Mouse (Mus musculus): ENCODE data around the gene Dgkh. TPM values are rescaled to one million over a fixed set of nuclear protein-coding genes. Genes with fewer than 3 reads are reported as not detected.
A peak's percentile ranks its signal among the peaks of the same experiment; 100 is the strongest.
"Not testable (repeated sequence)": the region's sequence is repeated elsewhere in the genome, so short reads cannot be mapped to it uniquely, and the experiment has no call there.

Gene Dgkh
- total RNA-seq (2021) = 1 to 10 TPM; 6.5 to 8.9 TPM
- long read RNA-seq, experiment 1, full-length matches to known transcripts = 1 of 3 reads
- long read RNA-seq, experiment 1, partial matches to known transcripts = 1 of 3 reads
- long read RNA-seq, experiment 1, other reads (novel, unspliced or antisense) = 1 of 3 reads
- long read RNA-seq, experiment 2, full-length matches to known transcripts = 3 of 3 reads
- long read RNA-seq, experiment 2, partial matches to known transcripts = 0 of 3 reads
- long read RNA-seq, experiment 2, other reads (novel, unspliced or antisense) = 0 of 3 reads

DNA sequence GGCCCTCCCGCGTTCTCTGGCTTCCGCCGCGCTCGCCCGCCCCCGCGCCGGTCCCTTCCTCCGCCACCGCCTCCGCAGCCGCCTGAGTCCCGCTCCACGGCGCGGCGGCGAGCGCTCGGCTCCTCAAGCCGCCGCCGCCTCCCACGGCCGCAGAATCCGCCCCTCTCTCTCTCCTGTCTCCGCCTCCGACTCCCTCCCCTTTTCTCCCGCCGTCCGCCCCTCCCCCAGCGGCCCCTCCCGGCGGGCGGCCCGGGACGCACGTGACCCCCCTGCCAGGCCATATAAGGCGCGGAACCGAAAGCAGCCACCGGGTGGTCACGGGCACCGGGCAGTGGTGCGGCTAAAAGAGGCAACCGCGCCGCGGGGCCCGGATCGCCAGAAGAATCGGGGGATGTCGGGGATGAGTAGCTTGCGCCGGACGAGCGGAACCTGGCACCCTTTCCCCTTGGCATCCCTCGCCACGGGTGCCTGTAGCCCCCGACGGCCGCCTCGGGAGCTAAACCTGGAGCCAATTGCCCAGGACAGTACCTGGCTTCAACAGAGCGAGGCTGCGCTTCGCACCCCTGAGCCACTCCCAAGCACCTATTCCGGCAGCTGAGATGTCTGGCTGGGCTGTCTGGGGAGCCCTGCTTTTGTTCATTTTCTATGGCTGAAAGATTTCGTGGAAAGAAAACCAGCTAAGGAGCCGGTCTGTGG, at the start of gene Dgkh:
TSS of gene Dgkh (minus strand) at position 160 of the 696 bp plus-strand sequence.
- DNase-seq = peak; percentile 91

DNA sequence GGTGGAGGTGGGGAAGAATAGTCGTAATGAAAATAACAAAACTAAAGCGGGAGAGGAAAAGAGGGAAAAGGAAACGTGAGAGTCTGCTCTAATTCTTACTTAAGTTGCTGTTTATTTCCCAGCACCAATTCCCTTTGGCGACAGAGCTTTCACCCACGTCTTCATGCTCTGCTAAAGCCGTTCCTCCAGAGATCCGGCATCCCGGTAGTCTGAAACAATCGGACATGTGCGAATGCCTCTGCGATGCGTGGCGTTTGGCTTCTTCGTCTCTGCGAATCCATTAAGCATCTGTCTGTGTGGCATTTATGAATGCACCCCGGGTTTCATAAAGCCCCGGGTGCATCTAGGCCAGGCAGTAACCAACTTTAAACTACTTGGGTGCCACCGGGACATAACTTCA, 44.6 kb upstream of the Dgkh start:
- DNase-seq = no peak

DNA sequence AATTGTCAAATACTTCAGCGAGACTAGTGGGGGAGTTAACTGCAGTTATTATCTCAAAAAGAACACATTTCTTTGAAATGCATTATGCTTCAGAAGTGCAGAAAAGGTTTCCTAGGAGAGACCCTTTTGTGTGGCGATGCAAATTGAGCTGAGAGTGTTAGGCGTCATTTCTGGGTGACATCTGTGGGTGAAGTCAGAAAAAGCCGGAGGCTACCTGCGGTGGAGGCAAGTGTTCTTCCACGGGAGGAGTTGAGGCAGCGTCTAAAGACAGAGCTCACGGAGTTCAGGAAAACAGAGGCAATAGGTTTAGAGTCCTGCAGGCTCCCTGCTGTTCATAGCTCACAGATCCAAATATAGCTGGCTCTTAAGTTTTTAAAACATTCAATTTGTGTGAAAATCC, 44.1 kb upstream of the Dgkh start:
- DNase-seq = no peak

DNA sequence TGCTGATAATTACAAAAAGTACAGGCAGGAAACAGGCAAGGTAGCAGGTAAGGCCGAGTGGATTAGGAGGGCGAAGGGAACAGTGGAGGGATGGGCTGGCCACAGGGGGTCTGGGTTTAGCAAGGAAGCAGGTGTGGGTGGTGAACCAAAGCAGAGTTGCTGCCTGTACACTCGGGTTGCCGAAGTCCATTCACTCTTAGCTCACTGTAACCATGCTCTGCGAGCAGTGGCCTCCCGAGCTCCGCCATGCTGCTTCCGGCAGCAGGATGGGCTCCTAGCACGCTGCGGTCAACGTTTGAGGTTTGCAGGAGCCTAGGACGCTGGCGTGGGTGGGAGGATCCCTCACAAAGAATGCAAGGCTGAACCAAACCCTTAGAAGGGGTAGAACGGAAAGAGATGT, 43.1 kb upstream of the Dgkh start:
- DNase-seq = no peak

DNA sequence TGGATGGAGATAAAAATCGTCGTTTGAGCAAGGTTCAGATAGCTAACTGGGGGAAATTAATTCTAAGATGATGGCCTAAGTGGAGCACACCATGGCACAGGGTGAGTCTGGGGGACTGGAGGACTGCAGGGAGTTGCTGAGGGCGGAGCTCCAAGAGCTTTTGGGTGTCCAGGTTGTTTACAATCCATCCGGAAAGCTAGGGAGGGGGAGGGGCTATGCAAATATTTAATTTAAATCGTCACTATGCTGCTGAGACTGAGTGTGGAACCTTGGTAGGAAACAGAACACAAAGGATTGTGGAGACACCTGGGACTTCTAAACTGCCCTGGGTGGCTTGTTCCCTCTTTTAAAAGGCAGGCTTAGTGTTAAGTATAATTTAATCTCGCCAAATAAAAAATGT, 42.6 kb upstream of the Dgkh start:
- no peak for DNase-seq

DNA sequence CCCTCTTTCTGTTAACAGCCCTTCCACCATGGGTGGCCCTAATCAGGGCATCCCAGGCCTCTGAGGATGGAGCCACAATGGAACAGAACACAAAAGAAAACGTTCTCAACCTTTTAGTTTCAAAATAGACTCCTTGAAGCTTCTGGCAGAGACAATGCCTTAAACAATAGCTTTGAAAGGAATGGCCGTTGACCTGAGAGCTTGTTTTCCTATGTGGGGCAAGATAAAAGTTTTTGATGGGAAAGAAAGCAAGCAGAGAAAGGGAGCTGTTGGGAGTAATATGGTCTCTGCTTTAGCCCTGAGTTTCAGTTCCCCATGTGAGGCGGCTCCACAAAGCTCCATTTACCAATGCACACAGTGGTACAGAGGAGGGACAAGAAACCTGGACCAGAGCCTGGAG, 37.9 kb upstream of the Dgkh start:
- no peak for DNase-seq

DNA sequence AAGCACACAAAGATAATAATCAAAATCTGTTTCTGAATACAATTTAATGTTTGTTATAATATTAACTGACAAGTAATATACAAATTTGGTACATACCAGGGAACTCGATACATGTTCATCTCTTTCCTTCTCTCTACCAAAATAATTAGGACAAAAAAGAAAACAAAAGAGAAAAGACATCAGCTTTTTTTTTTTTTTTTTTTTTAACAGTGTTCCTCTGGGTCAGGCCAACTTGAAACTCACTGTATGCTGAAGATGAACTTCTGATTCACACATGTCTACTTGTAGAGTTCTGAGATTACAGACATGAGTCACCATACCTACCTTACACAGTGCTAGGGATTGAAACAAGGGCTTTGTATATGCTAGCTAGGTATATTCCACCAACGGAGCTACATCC, 28.5 kb upstream of the Dgkh start:
- DNase-seq = no peak

DNA sequence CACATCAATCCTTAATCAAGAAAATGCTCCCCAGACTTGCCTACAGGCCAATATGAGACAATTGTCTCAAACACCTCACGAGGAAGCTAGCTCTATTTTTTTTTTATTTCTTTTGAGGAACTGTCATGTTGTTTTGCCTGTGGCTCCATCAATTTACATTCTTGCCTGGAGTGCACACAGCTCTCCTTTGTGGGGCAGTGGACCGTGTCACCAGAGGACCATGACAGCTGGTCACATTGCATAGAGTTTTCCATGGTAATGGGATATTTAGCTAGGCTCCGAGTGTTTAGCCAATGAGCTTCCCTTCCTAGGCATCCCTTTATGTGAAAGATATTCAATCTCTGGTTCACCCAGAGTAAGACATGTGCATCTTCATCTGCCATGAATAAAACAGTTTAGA, 26.9 kb upstream of the Dgkh start:
- no peak for DNase-seq

DNA sequence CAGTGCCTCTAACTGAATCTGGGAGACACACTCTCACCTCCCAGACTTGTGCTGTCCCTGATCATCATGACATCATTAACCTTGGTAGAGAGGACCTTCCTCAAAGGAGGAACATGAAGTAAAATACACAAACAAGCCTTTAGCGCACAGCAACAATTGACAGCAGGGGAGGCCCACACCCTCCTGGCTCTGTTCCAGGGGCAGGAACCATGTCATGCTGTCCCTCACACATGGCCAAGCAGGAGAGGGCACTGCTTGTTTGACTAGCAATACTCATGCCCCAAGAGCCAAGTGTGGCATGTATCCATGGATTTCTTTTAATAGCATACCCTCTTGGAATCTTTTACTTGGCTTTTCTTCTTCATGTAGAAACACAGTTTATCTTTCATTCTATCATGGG, 22.7 kb upstream of the Dgkh start:
- no peak for DNase-seq

DNA sequence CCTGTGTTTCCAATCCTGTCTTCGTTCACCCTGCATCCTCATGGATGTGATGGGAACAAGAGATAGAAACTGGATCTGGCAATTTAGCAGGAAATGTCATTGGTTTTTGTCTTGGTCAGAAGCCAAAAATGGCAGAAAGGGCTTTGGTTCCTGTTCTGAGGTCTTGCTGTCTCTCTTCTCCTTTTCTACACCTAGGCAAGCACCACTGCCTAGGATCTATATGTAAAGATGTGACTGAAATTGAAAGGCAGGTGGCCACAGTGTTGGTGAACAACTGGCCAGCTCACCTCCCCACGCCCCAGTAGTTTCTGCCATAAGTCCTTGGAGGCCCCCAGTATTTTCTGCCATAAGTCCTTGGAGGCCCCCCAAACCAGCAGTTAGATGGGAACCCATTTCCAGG, 16.1 kb upstream of the Dgkh start:
- no peak for DNase-seq

DNA sequence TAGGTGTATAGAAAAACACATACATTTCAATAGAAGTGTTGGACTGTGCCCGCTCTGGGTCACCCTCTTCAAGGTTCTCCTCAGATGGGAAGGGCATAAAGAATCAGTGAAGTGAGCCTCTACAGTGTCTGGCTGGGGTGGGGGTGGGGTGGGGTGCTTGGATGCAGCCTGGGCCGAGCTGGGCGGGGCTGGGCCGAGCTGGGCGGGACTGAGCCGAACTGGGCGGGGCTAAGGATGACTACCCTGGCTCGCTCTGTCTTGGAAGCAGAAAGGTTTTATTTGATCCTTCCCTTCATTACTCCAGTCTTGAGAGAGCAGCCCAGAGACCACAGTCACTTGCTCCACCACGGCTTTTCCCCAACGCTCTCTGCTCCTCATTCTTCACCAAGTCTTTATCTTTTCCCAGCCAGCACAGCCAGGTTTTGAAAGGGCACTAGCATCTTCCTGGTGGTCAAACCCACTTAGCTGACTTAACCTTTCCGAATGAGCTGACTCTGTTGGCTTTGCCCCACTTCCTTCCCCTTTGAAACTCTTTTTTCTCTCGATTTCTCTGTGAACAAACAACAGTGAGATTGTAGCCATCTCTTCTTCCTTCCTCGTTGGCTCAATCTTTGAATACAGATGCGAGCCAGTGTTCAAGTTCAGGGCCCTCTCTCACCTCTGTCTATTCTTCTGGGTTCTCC, 15.5 kb upstream of the Dgkh start:
- no peak for DNase-seq

DNA sequence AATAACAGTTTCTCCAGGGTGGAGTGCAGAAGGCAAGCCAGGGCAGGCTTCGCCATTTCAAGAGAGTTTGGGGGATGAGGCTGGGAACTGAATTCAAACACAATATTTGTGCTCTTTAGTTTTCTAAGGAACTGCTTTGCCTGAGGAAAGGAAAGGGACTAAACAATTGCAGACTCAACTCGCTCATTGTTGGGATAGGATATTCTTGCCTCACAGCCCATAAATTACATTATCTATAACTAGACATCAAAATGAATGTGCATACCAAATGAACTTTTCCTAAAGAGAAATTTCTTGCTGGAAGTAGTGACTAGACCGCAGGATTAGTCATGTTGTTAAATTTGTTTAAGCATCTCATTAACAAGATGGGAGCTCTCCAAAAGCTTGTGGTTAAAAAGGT, 14.9 kb upstream of the Dgkh start:
- no peak for DNase-seq

DNA sequence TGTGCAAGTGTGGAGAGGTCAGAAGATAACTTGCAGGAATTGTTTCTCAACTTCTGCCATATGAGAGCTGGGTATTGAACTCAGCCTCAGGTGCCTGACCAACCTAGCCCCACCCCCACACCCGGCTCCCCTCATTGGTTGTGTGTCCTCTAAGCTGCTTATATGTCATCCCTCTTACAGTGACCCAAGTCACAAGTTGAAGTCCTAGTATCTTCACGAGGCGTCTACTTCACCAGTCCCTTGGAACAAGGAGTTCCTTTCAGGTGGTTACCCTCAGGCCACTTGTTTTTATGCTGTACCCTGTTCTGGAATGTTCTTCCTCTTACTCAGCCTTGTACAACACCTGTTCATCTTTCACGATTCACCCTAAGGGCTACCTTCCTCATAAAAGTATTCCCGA, 2.0 kb upstream of the Dgkh start:
- no peak for DNase-seq

DNA sequence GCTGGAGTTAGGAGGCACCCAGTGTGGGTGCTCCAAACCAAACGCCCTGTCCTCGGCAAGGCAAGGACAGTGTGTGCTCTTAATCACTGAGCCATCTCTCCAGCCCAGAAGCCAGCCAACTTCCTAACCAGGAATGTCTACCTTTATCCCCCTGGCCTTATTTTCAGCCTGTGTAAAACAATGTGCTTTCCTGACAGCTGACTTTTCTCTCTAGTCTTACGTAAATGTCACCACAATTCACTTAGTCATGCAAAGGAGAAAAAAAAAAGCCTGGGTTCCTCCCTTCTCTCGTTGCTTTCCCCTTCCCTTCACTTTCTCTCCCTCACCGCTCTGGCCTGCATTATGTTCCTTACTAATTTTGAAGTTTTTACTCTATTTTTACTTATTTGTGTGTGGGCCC, 1.6 kb upstream of the Dgkh start:
- DNase-seq = not testable (repeated sequence)

DNA sequence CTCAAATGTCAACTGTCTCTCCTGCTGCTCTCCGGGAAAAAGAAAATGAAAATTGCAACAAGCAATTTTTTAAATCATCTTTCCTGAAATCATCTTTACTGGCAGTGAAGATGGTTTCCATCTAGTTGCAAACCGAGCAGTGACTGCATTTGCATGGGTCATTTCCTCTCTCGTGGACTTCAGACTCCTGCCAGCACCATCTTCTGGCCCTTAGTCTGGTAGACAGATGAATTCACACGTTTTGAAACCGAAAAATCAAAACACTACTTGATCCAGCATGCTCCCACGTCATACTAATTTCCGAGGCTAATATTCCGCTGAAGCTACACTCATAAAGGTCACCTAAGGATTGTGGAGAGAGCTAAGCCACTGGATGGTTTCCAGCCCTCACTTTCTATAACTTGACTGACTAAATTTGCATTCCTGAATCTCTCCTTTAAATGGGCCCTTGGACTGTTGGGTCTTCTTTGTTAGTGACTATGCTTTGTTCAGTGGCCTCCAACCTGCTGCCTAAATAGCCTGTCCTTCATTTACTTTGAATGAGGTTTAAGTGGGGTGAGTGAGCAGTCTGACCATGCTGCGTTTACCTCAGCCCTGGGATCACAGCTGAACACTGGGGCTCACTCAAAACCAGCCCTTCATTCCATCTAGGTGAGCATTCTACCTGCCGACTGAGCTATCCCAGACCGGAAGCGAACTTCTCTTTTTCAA, 945 bp upstream of the Dgkh start:
- DNase-seq = no peak

DNA sequence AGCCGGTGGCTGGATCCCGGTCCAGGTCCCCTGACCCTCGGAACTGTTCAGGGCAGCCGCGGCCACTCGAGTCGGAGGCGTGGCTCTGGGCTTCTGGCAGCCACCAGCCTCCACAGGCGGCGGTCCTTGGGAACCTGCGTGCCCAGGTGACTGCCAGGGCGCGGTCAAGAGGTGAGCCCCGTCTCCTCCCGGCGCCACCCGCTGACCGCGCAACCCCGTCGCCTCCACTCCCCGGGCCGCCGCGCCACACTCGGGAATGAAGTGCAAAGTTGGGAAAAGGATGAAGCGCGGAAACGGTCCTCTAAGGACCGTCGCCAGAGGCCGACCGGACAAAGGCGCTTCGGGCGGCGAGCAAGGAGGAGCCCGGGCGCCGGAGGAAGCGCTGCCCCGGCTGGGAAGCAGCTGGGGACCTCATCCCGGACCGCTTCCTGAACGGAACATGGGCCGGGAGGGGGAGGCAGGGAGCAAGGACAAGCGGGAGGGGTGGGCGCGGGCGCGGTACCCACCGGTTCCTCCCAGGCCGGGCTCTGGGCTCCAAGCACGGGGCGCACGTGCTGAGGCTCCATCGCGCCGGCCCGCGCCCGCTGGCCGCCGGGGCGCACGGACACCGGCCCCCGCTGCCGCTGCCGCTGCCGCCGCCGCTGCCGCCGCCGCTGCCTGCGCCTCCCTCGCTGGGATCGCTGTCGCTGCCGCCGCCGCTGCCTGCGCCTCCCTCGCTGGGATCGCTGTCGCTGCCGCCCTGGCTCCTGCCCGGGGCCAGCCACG, 542 bp downstream of the Dgkh start:
- DNase-seq = peak; percentile 56

DNA sequence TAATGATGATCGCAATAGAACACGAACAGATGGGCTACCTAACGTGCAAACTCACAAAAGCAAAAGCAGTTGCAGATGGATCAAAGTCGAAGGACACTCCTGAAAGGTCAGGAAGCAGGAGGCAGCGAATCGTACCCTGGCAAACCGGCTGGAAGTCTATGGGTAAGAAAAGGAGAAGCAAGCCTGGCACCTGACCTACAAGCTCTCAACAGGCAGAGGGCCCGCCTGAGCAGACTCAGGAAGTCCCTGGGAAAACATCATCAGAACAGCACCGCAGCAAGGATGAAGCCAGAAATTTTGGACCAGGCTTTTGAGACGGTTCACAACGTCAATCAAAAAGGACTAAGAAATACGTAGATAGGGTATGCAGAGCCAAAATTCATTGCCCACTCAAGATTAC, 1.3 kb downstream of the Dgkh start:
- no peak for DNase-seq

DNA sequence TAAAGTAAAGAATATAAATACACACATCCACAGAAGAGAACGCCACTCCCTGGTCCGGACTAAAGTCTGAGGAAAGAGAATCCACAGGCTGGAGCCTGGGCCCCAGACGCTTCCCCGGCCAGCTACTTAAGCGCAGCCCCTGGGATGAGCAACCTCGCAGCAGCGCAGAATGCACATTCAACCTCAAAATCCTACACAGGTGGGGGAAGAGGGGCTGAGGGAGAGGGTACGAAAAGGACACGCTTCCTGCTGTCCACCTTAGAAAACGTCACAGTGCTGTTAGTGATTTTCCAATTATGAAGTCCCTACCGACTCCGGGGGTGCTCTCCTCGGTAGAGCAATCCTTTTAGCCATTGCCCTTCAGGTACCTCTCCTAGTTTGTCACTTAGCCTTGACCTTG, 6.6 kb downstream of the Dgkh start:
- DNase-seq = no peak

DNA sequence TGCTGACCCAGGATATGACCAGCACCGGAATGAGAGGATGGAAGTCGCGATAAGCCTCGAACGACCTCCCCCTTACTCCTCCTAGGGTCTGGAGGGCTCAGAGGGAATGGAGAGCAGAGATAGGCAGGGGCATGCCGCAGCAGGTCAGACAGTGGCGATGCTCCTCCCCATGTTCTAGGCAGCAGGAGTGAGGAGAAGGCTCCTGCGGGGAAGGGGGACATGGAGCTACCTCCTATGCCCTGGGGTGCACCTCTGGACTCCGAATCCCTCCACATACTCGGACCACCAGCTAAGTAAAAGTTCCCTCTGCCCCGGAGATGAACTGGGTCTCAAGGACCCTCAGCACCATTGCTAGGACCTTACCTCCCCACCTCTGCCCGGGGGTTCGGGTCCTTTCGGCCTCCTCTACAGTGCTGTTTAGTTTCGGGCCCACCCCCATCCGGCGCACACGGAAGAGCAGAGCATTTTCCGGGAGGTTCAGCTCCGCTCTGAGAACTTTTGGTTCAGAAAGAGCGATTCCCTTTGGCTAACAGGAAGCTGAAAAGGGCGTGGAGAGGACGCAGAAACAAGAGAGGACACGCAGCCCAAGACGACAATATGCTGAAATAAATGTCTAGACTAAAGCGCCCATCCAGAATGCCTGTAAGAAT, 7.1 kb downstream of the Dgkh start:
- DNase-seq = no peak

DNA sequence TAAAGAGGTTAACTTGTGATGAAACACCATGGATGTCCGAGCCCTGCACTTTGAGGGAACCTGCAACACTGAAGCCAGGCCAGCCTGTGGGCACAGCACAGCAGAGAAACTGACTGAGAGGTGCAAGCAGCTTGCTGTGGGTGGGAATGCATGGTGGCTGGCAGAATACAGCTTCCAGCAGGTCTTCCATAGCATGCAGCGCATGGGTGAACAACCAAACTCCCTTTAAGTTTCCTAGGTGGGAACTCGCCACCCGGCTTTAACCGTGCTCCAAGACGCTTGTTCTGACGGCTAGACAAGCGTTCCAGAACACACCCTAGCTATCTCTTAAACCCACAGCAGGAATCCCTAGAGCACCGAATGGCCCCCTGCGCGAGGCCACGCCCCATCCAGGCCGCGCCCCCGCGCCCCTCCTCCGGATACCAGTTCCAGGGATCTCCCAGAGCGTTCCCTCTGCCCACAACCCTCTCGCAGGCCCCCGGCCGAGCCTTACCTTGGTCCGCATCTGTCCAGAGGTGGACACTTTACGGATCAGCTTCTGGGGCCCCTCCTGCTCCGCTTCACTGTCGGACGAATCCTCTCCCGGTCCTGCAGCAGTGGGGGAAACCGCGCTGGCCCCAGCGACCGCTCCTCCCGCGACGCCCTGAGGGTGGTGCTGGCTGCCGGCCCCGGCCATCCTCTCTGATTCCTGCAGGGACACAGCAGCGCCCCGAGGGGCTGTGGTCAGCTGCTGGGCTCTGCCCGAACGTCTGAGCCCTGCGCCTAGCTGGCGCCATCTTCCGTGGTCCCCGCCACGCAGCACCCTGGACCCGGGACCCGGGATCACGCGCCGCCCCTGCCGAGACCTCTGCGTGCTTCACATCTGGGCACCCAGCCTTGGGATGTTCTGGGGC, 7.9 kb downstream of the Dgkh start:
- DNase-seq = peak; percentile 55

DNA sequence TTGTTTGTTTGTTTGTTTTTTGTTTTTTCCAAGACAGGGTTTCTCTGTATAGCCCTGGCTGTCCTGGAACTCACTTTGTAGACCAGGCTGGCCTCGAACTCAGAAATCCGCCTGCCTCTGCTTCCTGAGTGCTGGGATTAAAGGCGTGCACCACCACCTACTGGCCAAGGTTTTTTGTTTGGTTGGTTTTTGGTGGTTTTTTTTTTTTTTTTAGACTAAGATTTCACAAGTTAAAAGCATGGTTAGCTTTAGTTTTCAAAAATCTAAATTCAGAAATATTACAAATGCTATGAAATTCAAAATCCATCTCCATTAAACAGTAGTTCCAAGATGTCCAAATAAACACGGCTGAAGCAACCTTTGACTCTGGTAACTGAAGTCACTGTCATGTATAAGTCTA, 8.9 kb downstream of the Dgkh start:
- not testable (repeated sequence) for DNase-seq
